Mouse (Mus musculus): ENCODE data around the gene Grb10.
A peak's percentile ranks its signal among the peaks of the same experiment; 100 is the strongest.

Grb10 gene

DNA sequence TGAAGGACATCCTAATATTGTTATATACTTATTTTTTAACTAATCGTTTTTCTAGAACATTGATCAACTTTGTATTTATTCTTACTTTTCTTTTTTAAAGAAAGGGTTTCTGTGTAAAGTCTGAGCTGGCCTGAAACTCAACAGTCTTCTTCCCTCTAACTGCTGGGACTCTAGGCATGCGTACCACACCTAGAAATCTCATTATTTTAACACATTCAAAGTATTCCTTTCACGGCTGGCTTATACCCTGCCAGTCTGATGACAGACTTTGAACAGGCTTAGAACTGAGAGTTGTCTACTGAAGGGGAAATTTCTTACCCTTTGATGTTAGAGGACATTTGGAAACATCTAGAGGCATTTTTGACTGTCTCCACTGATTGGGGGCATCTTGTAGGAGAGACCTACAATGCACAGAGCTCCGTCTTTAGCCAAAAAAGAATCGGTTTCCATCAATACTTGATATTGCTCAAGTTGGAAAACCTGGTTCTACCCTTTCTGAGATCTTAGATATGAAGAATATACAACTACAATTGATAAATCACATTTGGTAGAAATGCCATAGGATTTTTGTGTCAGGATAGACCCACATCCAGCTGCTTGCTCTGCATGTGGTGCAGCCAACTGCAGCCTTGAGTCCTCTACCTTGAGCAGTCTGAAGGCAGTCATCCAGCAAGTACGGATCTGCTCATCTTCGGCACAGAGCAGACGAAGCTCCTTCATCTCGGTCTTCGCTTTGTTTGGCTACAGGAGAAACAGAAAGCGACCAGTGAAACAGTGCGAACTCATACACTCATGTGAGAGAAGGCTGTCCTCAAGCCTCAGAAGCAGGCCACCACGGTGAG lies 95.0 kb downstream of the Grb10 start:
- no peak for DNase-seq

DNA sequence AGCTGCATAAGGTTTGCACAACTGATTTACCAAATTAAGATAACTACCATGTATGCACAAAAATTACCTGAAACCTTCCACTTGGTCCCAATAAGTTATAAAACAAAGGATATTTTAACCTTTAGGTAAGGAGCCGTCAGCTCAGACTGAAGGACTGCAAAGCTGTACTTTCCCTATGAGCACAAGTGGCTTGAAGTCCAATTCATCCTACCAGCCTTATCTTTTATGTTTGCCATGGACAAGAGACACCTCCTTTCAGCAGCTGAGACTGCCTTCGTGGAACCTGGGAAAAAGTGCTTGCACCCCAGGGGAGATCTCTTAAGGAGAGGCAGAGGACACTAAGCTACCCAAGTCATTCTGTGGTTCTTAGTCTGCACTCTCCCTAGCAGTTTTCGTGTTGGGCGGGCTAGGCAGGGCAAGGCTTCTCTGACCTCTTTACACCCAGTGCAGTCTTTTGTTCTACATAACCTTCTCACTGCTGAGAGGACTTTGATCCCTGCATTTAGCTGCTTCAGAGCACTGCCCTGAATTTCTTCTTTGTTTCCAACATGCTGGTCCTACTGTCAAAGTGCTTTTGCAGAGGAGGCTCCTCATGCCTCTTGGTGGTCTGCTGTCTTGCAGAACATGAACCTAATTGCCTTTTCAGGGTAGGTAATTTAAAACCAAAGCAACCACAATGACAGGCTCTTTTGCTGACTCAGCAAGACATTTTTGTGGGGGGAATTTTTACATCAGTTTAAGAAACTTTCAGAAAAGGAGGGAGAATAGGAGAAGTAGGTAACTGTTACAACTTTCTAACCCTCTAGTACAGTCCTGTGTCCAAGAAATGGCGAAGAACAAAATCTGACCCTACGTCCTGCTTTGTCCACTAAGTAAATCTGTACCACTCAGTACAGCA lies 95.9 kb downstream of the Grb10 start:
- DNase-seq = peak in 1 of 2 experiments; percentile 16

DNA sequence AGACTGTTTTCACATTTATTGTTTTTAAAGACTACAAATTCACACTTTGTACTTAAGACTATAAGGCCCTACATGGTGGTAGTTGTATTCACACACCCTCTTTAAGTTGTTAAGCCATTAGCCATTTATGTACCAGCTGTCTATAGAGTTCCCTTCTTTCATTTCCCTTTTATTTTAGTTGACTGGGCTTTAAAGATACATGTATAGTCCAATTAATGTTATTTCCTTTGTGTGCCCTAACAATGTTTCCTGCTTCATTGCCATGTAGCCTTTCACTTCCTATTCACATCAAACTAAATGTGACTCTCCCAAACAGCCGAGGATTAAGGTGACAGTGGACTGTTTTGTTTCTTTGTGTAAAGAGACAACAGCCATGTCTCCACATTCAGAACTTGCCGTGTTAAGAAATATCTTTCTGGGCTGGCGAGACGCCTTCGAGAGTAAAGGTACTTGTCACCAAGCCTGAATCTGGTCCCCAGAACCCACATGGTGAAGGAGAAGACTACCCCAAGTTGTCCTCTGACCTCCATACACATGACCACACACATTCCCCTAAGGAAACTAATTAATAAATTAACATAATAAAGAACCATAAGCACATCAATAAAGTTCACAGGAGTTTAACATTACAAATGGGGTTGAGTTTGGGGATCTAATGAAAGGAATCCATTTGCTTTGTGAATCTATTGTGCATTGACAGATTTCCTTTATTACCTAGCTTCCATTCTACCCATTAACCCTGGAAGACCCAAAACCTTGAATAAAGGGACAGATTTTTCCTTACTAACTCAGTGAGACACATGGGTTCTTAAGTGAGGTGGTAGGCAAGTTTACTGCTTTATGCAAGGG lies 97.4 kb downstream of the Grb10 start:
- DNase-seq = no peak

DNA sequence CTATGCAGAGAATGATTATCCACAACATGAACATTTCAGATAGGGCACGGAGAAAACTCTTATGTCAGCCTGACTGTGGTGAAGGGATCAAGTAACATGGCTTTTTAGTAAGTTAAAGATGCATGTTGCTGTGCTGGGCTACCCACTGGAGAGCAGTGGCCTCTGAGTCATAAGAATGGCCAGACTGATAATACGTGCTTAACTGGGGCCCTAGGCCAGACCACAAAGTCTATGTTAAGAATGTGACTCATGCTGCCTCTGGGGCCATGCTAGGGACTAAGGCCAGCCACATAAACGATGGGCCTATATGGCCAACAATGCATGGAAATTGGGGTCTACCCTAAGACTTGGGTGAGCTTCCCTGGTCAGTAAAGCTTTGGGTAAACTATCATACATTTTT lies 98.9 kb downstream of the Grb10 start:
- DNase-seq = no peak

- no peak for DNase-seq
These were observed 99.9 kb downstream of the Grb10 start for GRCm38 (mm10) chr11:11938591-11938990.

- peak in 1 of 2 experiments; percentile 32 for DNase-seq
These were observed 101.0 kb downstream of the Grb10 start for GRCm38 (mm10) chr11:11937340-11938030.

DNA sequence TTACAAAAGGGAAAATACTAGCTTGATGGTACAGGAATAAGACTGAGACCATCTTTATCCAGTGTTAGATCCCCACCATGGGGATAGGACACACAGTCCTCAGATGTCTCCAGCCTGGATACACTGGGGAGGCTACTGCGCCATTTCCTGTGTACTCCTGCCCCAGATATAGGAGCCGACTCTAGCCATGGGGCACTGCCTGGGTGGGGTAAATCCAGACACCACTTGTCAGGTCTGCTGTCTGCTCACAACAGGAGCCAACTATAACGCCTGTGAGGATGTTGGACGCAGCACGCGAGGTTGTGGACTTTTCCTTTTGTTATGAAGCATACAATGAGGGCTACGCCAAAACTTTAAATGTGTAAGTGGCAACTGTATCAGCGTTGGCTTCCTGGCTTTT lies 103.7 kb downstream of the Grb10 start:
- no peak for DNase-seq

GRCm38 (mm10) chr11:11932102-11932789 lies 106.2 kb downstream of the Grb10 start:
- DNase-seq = no peak

GRCm38 (mm10) chr11:11931688-11932087 lies 106.8 kb downstream of the Grb10 start:
- no peak for DNase-seq

DNA sequence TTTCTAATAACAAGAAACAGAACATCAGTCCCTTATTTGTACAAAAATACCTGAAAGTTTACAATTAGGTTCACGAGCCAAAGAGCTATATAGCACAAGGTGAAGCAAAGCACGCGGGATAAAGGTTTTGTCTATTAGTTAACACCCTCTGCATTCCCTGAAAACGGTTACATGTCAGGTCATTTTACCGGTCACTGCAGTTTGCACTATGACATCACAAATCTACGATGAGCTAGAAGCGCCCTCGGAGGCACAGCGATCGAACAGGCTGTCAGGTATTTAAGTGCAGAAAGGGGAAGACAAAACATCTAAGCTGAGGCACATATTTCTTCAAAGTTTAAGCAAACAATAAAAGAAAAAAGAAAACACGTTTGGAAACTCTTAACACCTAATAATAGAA lies 108.0 kb downstream of the Grb10 start:
- no peak for DNase-seq

DNA sequence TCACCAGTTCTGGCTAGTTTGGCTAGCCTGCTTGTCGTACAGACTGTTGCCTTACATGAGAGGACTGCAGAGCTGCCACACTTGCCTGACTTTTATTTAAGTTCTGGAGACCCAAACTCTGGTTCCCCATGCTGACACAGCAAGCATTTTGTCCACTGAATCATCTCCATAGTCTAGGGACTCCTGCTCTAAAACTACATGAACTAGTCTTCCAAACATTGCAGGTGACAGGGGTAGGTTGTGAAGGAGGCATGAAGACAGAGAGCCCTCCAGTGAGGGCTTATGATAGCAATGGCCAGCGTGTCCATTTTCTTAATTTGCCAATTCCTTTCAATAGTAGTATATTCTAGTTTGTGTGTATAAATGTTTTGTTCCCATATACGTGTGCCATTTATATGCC lies 109.4 kb downstream of the Grb10 start:
- no peak for DNase-seq

DNA sequence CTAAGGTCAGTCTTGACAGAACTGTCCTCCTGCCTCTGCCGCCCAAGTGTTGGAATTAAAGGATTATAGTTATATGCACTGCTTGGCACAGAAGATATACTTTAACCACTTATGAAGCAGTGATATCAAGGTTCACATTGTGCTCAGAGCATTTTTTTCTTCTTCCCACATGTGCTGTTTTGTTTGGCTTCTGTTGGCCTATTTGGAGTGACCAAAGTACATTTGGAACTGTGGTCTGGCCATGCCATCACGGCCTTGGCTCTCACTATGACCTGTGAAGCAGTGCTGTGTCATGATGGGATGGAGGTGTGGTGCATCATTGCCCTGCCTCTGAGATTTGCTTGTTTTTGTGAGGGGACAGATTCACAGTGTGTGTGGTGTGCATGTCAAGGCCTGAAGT lies 109.9 kb downstream of the Grb10 start:
- peak; percentile 45 to 77 for DNase-seq

GRCm38 (mm10) chr11:11923900-11924299 lies 114.6 kb downstream of the Grb10 start:
- no peak for DNase-seq

- no peak for DNase-seq
These were observed 115.1 kb downstream of the Grb10 start for GRCm38 (mm10) chr11:11923345-11923744.

- no peak for DNase-seq
These were observed 116.4 kb downstream of the Grb10 start for GRCm38 (mm10) chr11:11922106-11922505.

DNA sequence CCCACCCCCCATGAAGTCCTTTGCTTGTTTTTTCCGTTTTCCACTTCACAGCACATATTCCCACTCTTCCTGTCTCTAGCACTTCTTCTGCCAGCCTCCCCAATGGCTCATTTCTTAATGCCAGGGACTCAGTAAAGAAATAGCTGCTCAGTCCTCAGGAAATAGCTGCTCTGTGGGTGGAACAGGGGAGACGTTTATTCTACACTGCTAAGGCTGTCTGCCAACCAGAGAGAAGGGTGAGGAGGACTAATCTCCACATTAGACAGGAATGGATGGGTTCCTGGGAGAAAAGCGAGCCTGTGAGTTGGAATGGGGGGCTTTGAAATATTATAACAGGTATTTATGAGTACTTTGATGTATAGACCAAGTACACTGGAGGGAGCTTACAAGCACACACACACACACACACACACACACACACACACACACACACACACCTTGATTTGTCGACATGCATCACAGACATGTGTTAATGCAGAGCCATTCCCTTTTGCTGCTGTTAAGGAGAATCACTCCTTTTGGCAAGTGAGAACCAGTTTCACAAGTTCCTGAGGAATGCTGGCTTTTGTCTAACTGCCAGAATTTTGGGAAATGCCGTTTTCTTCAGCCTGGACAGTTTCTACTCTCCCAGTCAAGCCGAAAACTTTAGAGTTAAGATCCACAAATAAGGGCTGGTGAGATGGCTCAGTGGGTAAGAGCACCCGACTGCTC lies 130.6 kb downstream of the Grb10 start:
- no peak for DNase-seq

- no peak for DNase-seq
These were observed 133.0 kb downstream of the Grb10 start for GRCm38 (mm10) chr11:11905518-11905917.

DNA sequence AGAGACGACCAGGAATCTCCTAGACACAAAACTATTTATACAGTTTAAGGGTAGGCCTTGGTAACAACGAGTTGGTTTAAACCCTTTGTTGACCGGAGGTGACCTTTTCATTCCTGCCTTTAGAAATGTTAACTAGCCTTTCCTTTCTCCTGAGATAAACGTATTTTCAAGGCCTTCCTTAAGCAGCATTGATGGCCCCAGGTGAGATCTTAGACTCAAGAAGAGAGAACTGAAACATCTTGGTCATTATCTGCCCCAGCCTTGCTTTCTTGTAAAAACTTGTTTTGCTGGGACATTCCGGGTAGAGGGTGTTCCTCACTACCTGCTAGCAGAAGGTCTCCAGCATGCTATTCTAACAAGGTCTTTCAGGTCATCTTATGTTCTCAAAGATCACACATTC lies 133.5 kb downstream of the Grb10 start:
- no peak for DNase-seq

- no peak for DNase-seq
These were observed 137.0 kb downstream of the Grb10 start for GRCm38 (mm10) chr11:11901509-11901908.

DNA sequence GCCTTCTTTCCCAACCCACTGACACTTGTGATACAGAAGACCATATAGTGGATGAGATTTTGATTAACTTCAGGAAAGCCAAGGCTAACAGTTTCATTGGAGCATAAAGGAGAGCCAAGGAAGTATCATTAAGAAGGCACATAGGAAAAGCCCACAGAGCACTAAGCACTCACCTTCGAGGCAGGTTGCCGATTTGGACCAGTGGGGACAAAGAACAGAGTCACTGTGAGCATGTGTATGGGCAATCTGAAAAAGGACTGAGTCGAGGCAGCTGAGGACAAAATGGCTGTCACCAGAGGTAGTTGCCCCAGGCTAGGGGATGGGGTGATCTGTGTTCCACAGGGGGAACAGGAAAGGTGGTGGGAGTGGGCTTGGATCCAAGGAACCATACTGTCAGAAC lies 140.0 kb downstream of the Grb10 start:
- DNase-seq = peak; percentile 30 to 56

All from kidney, postnatal 25 days (tissue).